8 mouse cellular contexts compared by ENCODE assay signal in the genomic region with DNA sequence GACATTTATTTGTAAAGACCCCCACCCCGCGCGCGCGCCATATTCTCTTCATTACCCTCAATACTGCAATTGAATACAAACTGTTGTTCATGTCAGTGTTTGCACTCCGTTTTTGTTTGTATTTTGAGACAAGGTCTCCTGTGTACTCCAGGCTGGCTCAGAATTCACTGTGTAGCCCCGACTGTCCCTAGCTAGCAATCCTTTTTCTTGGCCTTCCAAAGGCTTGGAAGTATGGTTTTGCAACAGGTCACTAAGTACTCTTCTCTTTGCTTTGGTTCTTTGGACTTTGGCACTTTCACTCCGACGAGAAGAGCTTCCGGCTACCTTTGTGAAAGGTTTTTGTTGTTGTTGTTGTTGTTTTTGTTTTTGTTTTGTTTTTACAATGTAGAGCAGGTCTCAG. TPM values are rescaled to one million over a fixed set of nuclear protein-coding genes. Genes with fewer than 3 reads are reported as not detected.
DNase-seq lines count a peak whose midpoint lies in the region; ATAC-seq and TF ChIP-seq lines count a peak whose summit lies in the region.

No protein-coding gene starts in this region.

- H3K27me3 ChIP-seq in heart, embryonic 12.5 days (replicated peaks) = no peaks in the 10 kb centered on the region
- H3K27me3 ChIP-seq in MEL (ENCODE audit: control insufficient read depth in 1 of 2, insufficient read depth in 2 of 2, low read length in 2 of 2) = no peaks in the 10 kb centered on the region
- H3K27me3 ChIP-seq in heart, embryonic 15.5 days = no peaks in the 10 kb centered on the region
- H3K27me3 ChIP-seq in limb, embryonic 11.5 days (ENCODE audit: control insufficient read depth, insufficient read depth, low read length) = no peaks in the 10 kb centered on the region
- H3K27me3 ChIP-seq in stomach, embryonic 16.5 days (ENCODE audit: control insufficient read depth, insufficient read depth, low read length) = no peaks in the 10 kb centered on the region

- TF ChIP-seq CTCF in MEL (IDR thresholded peaks at IDR 0.05 in 2 of 3, conservative IDR thresholded peaks at IDR 0.05 in 1 of 3; ENCODE audit: control insufficient read depth in 1 of 3, insufficient read depth in 1 of 3, low read depth in 2 of 3, low read length in 3 of 3, poor library complexity in 1 of 3, severe bottlenecking in 1 of 3) = no peak

- ATAC-seq in heart, embryonic 12.5 days (ENCODE audit: insufficient number of reproducible peaks, low FRiP score) = no peak
- ATAC-seq in heart, embryonic 15.5 days (replicated peaks; ENCODE audit: insufficient number of reproducible peaks, insufficient read depth, low FRiP score, low read depth) = no peak
- no peak for ATAC-seq in limb, embryonic 11.5 days (ENCODE audit: insufficient number of reproducible peaks, low FRiP score, low TSS enrichment, low read depth)
- ATAC-seq in stomach, embryonic 16.5 days (ENCODE audit: insufficient read depth, low FRiP score) = no peak

- H3K36me3 ChIP-seq in heart, embryonic 12.5 days = peaks cover 3% of the 10 kb centered on the region; the same call in 1 of the 2 replicates
- peaks cover 0 to 11% of the 10 kb centered on the region in 2 experiments; a peak in 2 of 4 replicates for H3K36me3 ChIP-seq in MEL (ENCODE audit: control insufficient read depth in 1 of 2, insufficient read depth in 2 of 2, low read length in 2 of 2)
- no peaks in the 10 kb centered on the region for H3K36me3 ChIP-seq in heart, embryonic 15.5 days
- no peaks in the 10 kb centered on the region for H3K36me3 ChIP-seq in limb, embryonic 11.5 days (ENCODE audit: control insufficient read depth, insufficient read depth, low read length)
- H3K36me3 ChIP-seq in stomach, embryonic 16.5 days (ENCODE audit: control insufficient read depth, insufficient read depth, low read length) = no peaks in the 10 kb centered on the region

- no peaks in the 10 kb centered on the region for H3K9me3 ChIP-seq in heart, embryonic 12.5 days (replicated peaks)
- H3K9me3 ChIP-seq in MEL (replicated peaks; ENCODE audit: insufficient read depth, low read length) = no peaks in the 10 kb centered on the region
- H3K9me3 ChIP-seq in heart, embryonic 15.5 days (replicated peaks) = no peaks in the 10 kb centered on the region
- no peaks in the 10 kb centered on the region for H3K9me3 ChIP-seq in limb, embryonic 11.5 days (ENCODE audit: control insufficient read depth, low read length)
- H3K9me3 ChIP-seq in stomach, embryonic 16.5 days (replicated peaks; ENCODE audit: control insufficient read depth, low read length) = no peaks in the 10 kb centered on the region

- peak overlapping the region; percentile 56; the same call in 1 of the 2 replicates for H3K9ac ChIP-seq in heart, embryonic 12.5 days
- H3K9ac ChIP-seq in MEL (ENCODE audit: control insufficient read depth, low read depth, low read length, poor library complexity, severe bottlenecking) = peak overlapping the region; percentile 99
- peak overlapping the region; percentile 81; the same call in 1 of the 2 replicates for H3K9ac ChIP-seq in heart, embryonic 15.5 days
- H3K9ac ChIP-seq in limb, embryonic 11.5 days (ENCODE audit: low read length) = peak overlapping the region; percentile 74
- peak overlapping the region; percentile 29; the same call in 1 of the 2 replicates for H3K9ac ChIP-seq in stomach, embryonic 16.5 days (ENCODE audit: low read length)

- TF ChIP-seq POLR2A in MEL (IDR thresholded peaks at IDR 0.05; ENCODE audit: control insufficient read depth in 1 of 2, insufficient read depth in 1 of 2, low read depth in 1 of 2, low read length in 2 of 2, poor library complexity in 1 of 2) = no peak

- no peak for TF ChIP-seq RAD21 in MEL (IDR thresholded peaks at IDR 0.05; ENCODE audit: low read depth, low read length)

- DNase-seq in heart, postnatal 4 days = no peak
- peak; percentile 57 for DNase-seq in MEL (ENCODE audit: low read depth, low spot score)
- peak; percentile 25 for DNase-seq in limb, embryonic 11.5 days (ENCODE audit: low spot score)
- DNase-seq in spleen, postnatal 36 days (ENCODE audit: low spot score in 2 of 2) = no peak
- DNase-seq in adrenal gland, postnatal 25 days = no peak

- H3K4me1 ChIP-seq in heart, embryonic 12.5 days (replicated peaks) = peaks cover 10% of the 10 kb centered on the region
- peaks cover 0 to 3% of the 10 kb centered on the region in 2 experiments; a peak in 1 of 4 replicates for H3K4me1 ChIP-seq in MEL (ENCODE audit: control insufficient read depth in 1 of 2, insufficient read depth in 2 of 2, low read length in 2 of 2)
- peaks cover 17% of the 10 kb centered on the region for H3K4me1 ChIP-seq in heart, embryonic 15.5 days (replicated peaks)
- H3K4me1 ChIP-seq in limb, embryonic 11.5 days (ENCODE audit: control insufficient read depth, insufficient read depth, low read length) = peaks cover 5% of the 10 kb centered on the region; the same call in 1 of the 2 replicates
- peaks cover 11% of the 10 kb centered on the region for H3K4me1 ChIP-seq in stomach, embryonic 16.5 days (ENCODE audit: control insufficient read depth, insufficient read depth, low read length)

- H3K4me3 ChIP-seq in heart, embryonic 12.5 days = peak overlapping the region; percentile 79
- H3K4me3 ChIP-seq in MEL (ENCODE audit: control insufficient read depth in 1 of 2, insufficient read depth in 1 of 2, low read depth in 2 of 2, low read length in 2 of 2) = peak overlapping the region; percentile 86 to 90
- H3K4me3 ChIP-seq in heart, embryonic 15.5 days = peak overlapping the region; percentile 96
- H3K4me3 ChIP-seq in limb, embryonic 11.5 days (ENCODE audit: low read depth, low read length) = peak overlapping the region; percentile 96
- peak overlapping the region; percentile 97 for H3K4me3 ChIP-seq in stomach, embryonic 16.5 days (replicated peaks; ENCODE audit: low read length)

- peak overlapping the region; percentile 77 for H3K4me2 ChIP-seq in heart, embryonic 12.5 days
- peak overlapping the region; percentile 63 for H3K4me2 ChIP-seq in heart, embryonic 15.5 days
- H3K4me2 ChIP-seq in limb, embryonic 11.5 days (ENCODE audit: low read depth, severe bottlenecking) = peak overlapping the region; percentile 60
- peak overlapping the region; percentile 60 for H3K4me2 ChIP-seq in stomach, embryonic 16.5 days (ENCODE audit: low read depth, low read length)

- peaks cover 21% of the 10 kb centered on the region for H3K79me2 ChIP-seq in MEL (ENCODE audit: control insufficient read depth, insufficient read depth, low read length, poor library complexity)

- WGBS in heart, embryonic 12.5 days = 29% methylated on average over 10 of the region's 10 CpGs
- WGBS in heart, embryonic 15.5 days = 23% methylated on average over 10 of the region's 10 CpGs
- WGBS in limb, embryonic 11.5 days = 32% methylated on average over 10 of the region's 10 CpGs
- 25% methylated on average over 10 of the region's 10 CpGs for WGBS in stomach, embryonic 16.5 days

- no peak overlapping the region for H3K27ac ChIP-seq in heart, embryonic 12.5 days (ENCODE audit: poor library complexity, severe bottlenecking)
- peak overlapping the region; percentile 94 for H3K27ac ChIP-seq in MEL (ENCODE audit: control insufficient read depth, low read depth, low read length)
- H3K27ac ChIP-seq in heart, embryonic 15.5 days = 0 out of 2 replicates have a peak overlapping the region, but pooled peaks have one; percentile 93
- no peak overlapping the region for H3K27ac ChIP-seq in limb, embryonic 11.5 days (replicated peaks; ENCODE audit: low read depth, low read length)
- H3K27ac ChIP-seq in stomach, embryonic 16.5 days (ENCODE audit: low read length) = no peak overlapping the region

- no peak for TF ChIP-seq EP300 in MEL (IDR thresholded peaks at IDR 0.05; ENCODE audit: low read depth in 1 of 2, low read length in 2 of 2)

TF ChIP-seq in MEL, 35 proteins besides CTCF, POLR2A, EP300 and RAD21:
- TF ChIP-seq MAX (IDR thresholded peaks at IDR 0.05; ENCODE audit: low read length) = no peak
- TF ChIP-seq GATA1 (IDR thresholded peaks at IDR 0.05; ENCODE audit: low read depth, low read length) = no peak
- TF ChIP-seq UBTF (IDR thresholded peaks at IDR 0.05; ENCODE audit: borderline replicate concordance, insufficient read depth, low read depth, low read length) = no peak
- no peak for TF ChIP-seq SMC3 (IDR thresholded peaks at IDR 0.05; ENCODE audit: low read depth, low read length)
- no peak for TF ChIP-seq BHLHE40 (IDR thresholded peaks at IDR 0.05; ENCODE audit: borderline replicate concordance, low read depth, low read length)
- TF ChIP-seq TBP (IDR thresholded peaks at IDR 0.05; ENCODE audit: low read depth, low read length) = 0 out of 2 replicates have a peak, but pooled peaks have one; percentile 23
- TF ChIP-seq RCOR1 (IDR thresholded peaks at IDR 0.05; ENCODE audit: low read depth, low read length) = no peak
- 0 out of 2 replicates have a peak, but pooled peaks have one; percentile 12 for TF ChIP-seq SIN3A (IDR thresholded peaks at IDR 0.05; ENCODE audit: low read length)

RNA-seq across cellular contexts. Expression of gene Fbxo8, which starts 1.2 kb away (rescaled TPM):
- polyA plus RNA-seq in heart, embryonic 12.5 days (2016; fragmentation: Nextera tagmentation; extraction: Ambion mirVana) = 40.7 and 42.0 TPM in 2 replicates
- 10 to 100 TPM; 33.5 to 33.8 TPM for total RNA-seq in heart, postnatal 4 days (2021)
- total RNA-seq in MEL (2012; rRNA removed) = 17.0 and 21.3 TPM in 2 replicates
- 10 to 100 TPM in 1 of 2 experiments, not detected in 1; 28.8 TPM for polyA plus RNA-seq in MEL (2012; ENCODE audit: insufficient read depth in 1 of 2, insufficient read length in 2 of 2, low read depth in 1 of 2, low replicate concordance in 2 of 2, missing spikeins in 1 of 2)
- polyA plus RNA-seq in heart, embryonic 15.5 days (2015; fragmentation: Nextera tagmentation; extraction: Ambion mirVana) = 38.9 and 43.6 TPM in 2 replicates
- polyA plus RNA-seq in limb, embryonic 11.5 days (2014; fragmentation: Nextera tagmentation; extraction: Ambion mirVana) = 54.2 and 58.2 TPM in 2 replicates
- 42.6 and 44.1 TPM in 2 replicates for polyA plus RNA-seq in stomach, embryonic 16.5 days (2015; fragmentation: Nextera tagmentation; extraction: Ambion mirVana)
- total RNA-seq in adrenal gland, postnatal 25 days (2021) = 53.2 and 57.3 TPM in 2 replicates

RNA-seq across cellular contexts. Expression of gene Cep44, which starts 1.2 kb away (rescaled TPM):
- polyA plus RNA-seq in heart, embryonic 12.5 days (2016; fragmentation: Nextera tagmentation; extraction: Ambion mirVana) = 28.2 and 31.1 TPM in 2 replicates
- total RNA-seq in heart, postnatal 4 days (2021) = 10 to 100 TPM; 18.7 to 22.1 TPM
- total RNA-seq in MEL (2012; rRNA removed) = 22.7 and 28.0 TPM in 2 replicates
- polyA plus RNA-seq in MEL (2012; ENCODE audit: insufficient read depth in 1 of 2, insufficient read length in 2 of 2, low read depth in 1 of 2, low replicate concordance in 2 of 2, missing spikeins in 1 of 2) = 10 to 100 TPM in 1 of 2 experiments, not detected in 1; 18.6 TPM
- 20.4 and 25.1 TPM in 2 replicates for polyA plus RNA-seq in heart, embryonic 15.5 days (2015; fragmentation: Nextera tagmentation; extraction: Ambion mirVana)
- 49.4 and 50.1 TPM in 2 replicates for polyA plus RNA-seq in limb, embryonic 11.5 days (2014; fragmentation: Nextera tagmentation; extraction: Ambion mirVana)
- polyA plus RNA-seq in stomach, embryonic 16.5 days (2015; fragmentation: Nextera tagmentation; extraction: Ambion mirVana) = 29.6 and 36.4 TPM in 2 replicates
- total RNA-seq in adrenal gland, postnatal 25 days (2021) = 29.4 and 32.2 TPM in 2 replicates

Comparison
In these comparisons a context has a peak if more than half of its experiments do, and no peak if none do; other contexts are left out.
1. H3K27ac ChIP-seq: peak in MEL (single experiment) and heart, embryonic 15.5 days (single experiment); none in heart, embryonic 12.5 days (single experiment), limb, embryonic 11.5 days (single experiment) and stomach, embryonic 16.5 days (single experiment).
2. H3K9ac ChIP-seq: peak in every context shown above with its lines; median percentile 99 in MEL; 81 in heart, embryonic 15.5 days; 74 in limb, embryonic 11.5 days; 56 in heart, embryonic 12.5 days; 29 in stomach, embryonic 16.5 days.
3. DNase-seq: peak in MEL (single experiment) and limb, embryonic 11.5 days (single experiment); none in heart, postnatal 4 days (single experiment), spleen, postnatal 36 days (0 of 2) and adrenal gland, postnatal 25 days (single experiment).
4. Peak in every context shown above with its lines, with median percentiles within 50 percentile points of each other: H3K4me2 ChIP-seq and H3K4me3 ChIP-seq.